Mouse (Mus musculus): ENCODE data around the gene Fcor. TPM values are rescaled to one million over a fixed set of nuclear protein-coding genes. Genes with fewer than 3 reads are reported as not detected.

Gene Fcor
- total RNA-seq, 2 experiments from 2014 or later = 7.8 TPM; not detected in 1

DNA sequence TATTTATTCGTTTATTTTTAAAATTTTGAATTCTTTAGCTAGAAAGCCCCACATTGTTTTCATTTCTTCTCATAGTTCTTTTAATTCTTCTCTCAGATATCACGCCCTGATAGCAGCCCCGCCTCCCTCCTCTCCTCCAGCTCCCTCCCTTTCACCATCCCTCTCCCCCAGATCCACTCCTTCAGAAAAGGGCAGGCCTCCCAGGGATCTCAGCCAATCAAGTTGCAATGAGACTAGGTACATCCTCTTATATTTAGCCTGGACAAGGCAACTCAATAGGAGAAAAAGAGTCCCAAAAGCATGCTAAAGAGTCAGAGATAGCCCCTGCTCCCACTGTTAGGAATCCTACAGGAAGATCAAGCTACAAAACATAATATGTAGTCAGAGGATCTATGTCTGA lies 2.5 kb upstream of the Fcor start:
- no peak for DNase-seq

DNA sequence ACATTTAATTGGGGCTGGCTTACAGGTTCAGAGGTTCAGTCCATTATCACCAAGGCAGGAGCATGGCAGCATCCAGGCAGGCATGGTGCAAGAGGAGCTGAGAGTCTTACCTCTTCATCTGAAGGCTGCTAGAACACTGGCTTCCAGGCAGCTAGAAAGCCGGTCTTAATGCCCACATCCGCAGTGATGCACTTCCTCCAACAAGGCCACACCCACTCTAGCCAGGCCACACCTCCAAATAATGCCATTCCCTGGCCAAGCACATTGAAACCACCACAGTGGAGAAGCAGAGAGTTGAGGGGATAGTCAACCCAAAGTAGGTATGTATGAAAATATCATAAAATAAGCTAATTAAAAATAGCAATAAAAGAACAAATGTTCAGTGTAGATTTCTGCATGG lies 1.8 kb downstream of the Fcor start:
- no peak for DNase-seq

DNA sequence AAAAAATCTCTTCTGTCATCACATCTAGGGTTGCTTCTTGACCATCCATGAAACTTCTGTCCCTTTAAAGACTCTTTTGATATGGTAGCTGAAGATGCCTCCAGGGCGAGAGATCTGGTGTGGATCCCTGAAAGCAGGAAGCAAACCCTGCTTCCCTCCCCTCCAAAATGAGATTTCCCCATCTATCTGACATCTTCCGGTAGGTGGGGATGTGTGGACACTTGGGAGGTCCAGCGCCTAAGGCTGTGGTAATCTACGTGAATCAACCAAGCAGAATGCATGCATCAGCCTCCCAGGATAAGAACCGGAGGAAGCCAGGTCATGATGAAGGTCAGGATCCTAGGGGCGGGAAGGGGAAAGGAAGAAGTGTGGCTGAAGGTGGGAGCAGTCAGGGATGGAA lies 6.7 kb downstream of the Fcor start, which contains the start of gene Mcemp1:
TSS of gene Mcemp1 (plus strand) at position 248 of the 400 bp plus-strand sequence.
- DNase-seq = no peak

DNA sequence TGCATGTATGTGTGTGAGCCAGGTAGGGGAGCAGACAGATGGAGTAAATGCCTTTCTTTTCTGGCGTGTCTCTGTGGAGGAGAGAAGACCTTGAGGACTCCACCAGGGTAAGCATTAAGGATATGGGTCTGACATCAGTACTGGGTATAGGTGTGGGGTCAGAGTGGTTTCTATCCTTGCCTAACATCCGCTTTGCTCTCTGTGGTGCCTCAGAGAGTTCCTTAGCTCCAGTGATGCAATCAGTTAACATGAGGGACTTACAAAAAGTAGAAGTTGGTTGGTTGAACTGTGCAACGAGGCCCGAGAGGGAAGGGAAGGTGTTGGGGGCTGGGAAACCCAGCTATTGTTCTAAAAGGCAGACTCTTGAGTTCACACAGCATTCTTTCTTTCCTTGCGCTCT lies 7.8 kb downstream of the Fcor start:
- DNase-seq = no peak

DNA sequence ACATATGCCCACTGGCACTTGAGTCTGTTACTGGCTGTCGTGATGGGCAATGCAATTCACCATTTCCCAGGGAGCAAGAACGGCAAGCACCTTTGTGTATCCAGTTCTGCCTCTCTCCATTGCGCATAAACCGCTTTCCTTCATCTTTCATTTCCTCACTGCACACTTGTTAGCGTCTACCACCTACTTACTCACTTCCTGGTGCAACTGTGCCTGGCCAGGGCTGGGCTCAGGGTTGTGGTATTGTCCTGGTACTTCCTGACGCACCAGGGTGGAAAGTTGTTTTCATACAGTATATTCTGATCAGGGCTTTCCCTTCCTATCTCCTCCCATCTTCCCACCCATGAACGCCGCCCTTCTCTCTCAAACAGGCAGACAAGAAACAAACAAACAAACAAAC lies 11.3 kb downstream of the Fcor start:
- no peak for DNase-seq

DNA sequence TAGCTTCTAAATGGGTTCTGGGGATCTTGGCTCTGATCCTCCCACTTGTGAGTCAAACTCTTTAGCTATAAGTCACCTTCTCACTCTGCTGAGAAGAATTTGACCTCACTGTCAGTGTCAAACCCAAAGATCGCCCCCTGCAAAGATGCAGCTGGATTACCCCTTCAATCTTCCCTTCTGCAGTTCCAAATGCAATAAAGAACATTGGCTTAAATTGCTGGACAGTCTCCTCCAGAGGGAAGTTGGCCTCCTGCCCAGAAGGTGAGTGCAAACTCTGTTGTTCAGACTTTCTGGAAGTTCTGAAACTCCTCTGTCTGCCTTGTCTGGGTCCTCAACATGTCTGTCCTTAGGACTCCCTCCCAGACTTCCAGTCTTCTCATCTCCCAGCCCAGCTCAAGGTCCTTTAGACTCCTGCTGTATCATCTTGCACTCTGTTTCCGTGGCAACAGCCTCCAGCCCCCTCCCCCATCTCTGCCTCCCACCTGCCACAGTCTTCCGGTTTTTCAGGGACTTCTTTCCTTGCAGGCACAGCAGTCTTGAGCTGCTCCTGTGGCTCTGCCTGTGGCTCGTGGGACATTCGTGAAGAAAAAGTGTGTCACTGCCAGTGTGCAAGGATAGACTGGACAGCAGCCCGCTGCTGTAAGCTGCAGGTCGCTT lies 15.3 kb downstream of the Fcor start:
- no peak for DNase-seq

DNA sequence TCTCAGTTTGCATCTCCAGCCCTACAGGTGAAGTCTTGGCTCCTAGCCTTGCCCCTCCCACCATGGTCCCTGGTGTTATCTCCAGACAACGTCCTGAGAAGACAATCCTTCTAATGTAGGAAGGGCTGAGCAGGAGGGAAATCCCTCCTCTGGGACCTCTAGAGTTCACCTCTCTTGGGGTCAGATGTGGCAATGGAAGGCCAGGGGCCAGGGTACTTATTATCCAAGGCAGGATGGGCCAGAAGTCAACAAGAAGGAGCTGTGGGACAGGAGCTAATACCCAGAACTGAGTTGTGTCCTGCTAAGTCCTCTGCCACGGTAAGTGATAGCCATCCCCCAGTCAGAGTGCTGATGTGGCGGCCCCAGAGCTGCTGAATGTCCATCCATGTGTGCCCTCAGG lies 16.6 kb downstream of the Fcor start, which contains the start of gene Retn:
TSS of gene Retn (plus strand) at position 245 of the 400 bp plus-strand sequence.
- no peak for DNase-seq

DNA sequence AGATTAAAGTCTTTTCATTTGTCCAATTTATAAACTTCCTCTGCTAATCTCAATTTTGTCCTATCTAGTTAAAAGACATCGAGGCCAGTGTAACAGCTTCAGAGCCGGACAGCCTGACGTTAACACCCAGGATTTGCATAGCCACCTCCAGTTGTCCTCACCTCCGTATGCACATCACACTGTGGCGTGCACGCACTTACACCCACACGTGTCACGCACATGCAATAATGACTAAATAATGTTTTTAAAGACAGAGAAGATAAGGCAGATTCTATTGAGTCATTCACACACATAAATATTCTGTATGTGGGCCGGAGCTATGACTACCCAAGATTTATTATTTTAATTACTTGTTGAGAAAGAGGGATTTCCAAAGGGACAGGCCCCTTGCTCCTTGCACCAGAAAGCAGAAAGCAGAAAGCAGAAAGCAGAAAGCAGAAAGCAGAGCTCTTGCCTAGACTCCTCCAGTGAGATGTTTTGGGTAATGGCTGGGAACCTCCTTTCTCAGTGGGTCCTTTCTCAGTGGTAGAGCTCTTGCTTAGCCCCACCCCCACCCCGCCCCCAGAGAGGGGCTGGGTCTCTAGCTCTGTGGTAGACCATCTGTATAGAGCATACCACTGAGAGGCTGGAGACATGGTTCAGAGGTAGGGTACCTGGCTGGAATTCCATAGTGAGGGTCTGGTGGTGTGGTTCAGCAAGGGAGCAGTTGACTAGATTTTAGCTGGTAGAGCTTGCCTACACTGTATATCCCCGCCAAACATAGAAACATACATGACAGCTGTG lies 17.2 kb downstream of the Fcor start:
- DNase-seq = no peak

DNA sequence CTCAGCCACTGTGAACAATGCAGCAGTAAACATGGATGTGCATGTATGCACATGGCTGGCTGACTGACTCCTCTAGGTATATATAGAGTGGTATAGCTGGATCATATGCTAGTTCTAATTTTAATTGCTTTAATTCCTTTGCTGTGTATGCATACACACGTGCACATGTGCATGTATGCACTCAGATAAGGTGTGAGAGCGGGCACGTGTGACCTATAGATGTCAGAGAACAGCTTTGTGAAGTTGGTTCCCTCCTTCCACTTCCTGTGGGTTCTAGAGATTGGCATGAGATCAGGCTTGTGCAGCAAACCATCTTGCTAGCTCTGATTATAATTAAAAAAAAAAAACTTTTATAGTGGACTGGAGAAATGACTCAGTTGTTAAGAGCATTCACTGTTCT lies 19.3 kb downstream of the Fcor start:
- no peak for DNase-seq

DNA sequence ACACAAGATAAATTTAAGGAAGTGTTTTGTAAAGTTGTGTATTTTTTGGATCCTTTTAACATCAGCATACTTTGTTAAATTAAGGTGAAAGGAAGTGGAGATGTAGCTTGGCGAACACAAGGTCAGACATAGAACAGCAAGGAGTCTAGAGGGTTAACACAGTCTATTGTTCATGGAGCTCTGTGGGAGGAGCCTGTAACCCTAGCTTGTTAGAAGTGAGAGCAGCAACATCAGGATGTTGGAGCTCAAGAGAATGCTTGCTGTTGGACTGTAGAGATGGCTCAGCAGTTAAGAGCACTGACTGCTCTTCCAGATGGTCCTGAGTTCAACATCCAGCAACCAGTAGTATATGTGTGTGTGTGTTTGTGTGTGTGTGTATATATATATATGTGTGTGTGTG lies 23.2 kb downstream of the Fcor start:
- no peak for DNase-seq

DNA sequence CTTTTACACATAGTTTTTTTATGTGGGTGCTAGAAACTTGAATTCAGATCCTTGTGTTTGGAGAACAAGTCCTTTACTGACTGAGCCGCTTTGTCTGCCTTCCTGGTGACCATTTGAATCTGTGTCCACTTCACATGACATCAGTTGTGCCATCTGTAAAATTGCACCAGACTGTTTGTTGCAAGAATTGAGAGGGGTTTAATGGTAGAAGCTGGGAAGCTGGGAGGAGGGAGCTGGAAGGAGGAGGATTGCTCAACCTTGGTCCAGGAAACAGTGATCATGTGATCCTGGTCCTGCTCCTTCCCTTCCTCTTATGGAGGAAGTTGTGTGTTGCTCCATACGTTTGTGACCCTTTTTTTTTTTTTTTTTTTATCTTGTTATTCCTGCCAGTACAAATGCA lies 23.9 kb downstream of the Fcor start:
- DNase-seq = no peak

DNA sequence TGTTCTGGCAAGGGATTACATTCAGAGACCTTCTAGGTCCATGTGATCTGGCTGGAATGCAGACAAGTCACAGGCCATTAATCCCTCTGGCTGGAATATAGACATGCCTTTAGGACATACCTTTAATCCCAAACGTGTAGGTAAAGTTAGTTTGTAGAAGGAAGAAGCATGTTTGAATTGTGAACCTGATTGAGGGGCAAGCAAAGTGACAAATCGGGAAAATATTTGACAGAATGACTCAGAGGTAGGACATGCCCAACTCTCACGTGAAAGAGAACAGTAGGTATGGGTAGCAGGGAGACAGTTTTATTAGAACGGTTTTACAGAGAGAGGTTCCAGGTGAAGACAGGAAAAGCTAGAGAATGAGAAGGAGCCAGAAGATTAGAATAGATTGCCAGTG lies 24.6 kb downstream of the Fcor start:
- no peak for DNase-seq

DNA sequence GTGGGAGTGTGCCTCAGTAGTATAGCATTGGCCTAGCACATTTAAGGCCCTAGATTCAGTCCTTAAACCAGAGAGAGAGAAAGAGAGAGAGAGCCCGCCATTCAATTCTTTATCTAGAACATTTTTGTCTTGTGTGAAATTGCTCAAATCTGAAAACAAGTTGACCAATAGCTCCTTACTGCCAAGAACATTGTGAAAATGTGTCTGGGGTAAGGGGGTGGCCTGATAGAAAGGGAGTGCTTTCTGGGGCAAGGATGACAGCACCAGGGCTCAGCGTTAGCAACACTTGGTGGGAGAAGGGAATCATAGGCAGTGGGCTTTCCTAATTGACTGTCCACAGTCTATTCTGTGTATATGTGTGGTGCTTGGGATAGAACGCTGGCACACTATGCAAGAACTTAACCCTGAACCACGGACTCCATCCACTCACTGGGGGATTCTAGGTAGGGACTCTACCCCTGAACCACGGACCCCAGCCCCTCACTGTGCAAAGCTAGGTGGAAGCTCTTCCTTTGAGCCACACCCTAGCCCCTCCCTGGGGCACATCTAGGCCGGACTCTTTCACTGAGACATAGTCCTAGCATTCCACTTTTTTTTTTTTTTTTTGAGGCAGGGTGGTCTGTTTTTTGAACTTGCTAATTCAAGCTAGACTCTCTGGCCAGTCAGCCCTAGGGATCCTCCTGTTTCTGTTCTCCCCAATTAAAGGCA lies 25.2 kb downstream of the Fcor start:
- no peak for DNase-seq

DNA sequence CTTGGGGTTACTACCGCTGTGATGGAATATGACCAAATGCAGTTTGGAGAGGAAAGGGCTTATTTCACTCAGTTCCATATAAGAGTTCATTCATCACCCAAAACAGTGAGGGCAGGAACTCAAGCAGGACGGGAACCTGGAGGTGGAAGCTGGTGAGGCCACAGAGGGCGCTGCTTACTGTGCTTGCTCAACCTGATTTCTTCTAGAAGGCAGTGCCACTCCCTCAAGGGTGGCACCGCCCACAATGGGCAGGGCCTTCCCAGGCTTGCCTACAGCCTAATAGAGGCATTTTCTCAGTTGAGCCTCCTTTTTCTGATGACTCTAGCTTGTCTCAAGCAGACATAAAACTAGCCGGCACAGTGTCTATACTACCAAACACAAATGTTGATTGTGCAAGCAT lies 26.4 kb downstream of the Fcor start:
- no peak for DNase-seq

DNA sequence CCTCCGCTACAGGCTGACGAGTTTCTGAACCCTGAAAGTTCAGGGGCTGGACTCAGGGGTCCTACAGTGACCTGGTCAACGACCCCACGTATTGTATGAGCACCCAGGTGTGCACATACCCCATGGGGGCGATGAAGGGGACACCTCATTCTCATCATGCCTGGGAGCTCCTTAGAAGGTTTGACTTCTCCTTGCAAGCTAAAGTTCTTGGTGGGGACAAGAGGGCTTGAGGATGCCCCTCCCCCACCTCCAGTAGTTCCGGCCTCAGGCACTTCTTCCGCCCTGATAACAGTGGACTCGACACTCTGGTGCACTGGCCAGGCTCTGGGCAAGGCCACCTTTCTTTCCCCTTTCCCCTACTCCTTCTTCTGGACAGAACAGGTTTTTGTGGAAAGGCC lies 40.7 kb downstream of the Fcor start:
- DNase-seq = no peak

DNA sequence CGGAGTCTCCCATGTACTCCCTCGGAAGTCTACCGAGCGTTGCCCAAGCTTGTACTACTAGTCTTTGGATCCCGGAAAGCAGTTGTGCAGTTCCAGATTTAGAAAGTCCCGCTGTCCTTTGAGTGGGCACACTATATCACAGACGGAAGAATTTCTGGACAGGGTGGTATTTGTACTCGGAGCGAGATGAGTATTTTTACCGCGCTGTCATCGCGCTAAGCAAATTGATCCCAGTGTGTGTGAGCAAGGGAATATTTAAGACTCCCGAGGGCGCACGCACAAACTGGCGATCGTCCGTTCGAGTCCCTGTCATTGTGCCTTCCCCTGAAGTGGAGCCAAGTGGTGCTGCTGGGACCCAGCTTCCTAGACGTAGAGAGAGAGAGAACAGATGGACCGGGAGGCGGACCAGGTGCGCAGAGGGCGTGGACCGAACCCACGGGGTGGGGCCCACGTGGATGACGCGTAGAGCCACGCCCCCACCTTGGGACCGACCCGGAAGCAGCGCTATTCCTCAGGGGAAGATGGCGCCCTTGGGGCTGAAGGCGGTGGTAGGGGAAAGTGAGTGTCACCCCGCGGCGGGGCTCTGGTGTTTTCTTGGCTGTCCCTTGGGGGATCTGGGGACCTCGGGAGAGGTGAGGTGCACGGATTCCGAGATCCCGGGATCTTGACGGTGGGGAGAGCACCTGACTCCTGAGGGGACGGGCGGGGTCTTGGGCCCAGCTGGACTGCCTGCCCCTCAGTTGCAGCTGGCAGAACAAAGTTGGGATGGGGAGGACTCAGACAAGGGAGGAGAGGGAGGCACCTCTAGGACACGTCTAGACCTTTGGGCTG lies 41.3 kb downstream of the Fcor start, which contains the start of gene Stxbp2:
TSS of gene Stxbp2 (plus strand) at position 309 of the 831 bp plus-strand sequence.
- DNase-seq = peak; percentile 31

DNA sequence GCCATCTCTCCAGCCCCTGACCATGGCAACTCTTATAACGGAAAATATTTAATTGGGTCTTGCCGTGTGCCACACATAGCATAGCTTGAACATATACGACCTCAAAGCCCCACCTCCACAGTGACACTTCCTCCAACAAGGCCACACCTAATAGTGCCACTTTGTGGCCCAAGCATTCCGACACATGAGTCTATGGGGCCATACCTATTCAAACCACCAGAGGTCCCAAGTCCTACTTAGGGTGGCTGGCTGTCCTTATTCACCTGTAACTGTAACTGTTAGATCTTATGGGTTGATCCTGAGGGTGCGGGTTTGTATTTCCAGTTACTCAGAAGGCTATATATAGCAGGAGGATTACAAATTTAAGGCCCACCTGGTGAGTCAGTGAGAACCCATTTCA lies 44.1 kb downstream of the Fcor start:
- no peak for DNase-seq

DNA sequence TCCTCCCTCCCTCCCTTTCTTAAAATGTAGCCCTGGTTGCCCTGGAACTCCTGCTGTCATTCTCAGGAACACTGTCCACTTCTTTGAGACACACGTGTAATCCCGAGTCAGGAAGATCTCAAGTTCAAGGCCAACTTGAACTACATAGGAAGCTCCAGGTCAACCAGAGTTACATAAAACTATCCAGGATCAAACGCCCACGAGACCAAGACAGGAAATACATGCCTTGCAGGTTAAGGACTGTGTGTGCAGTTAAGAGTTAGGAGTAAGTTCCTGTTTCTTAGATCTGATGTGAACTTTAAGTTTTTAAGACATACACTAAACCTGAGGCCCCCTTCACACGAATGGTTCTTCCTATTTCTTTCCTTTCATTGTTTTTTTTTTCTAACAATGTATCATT lies 45.2 kb downstream of the Fcor start:
- no peak for DNase-seq

DNA sequence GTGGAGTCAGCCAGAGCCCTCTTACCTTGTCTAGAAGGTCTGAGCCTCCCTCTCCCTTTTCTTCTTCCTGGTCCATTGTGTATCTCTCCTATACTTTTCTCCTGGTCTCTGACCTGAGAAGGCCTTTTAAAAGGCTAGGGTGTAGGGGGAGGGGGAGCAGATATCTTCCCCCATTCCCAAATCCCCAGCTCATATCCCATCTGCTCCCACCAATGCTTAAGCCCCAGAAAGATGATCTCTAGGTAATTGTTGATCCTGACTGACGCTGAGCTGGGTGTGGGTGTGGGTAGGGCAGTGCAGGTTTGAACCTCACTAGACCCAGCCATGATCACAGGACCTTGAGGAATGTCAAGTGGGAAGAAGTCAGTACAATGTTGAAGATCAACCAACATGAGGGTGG lies 46.7 kb downstream of the Fcor start, which contains the start of gene Pcp2:
TSS of gene Pcp2 (minus strand) at position 101 of the 400 bp plus-strand sequence.
- no peak for DNase-seq

DNA sequence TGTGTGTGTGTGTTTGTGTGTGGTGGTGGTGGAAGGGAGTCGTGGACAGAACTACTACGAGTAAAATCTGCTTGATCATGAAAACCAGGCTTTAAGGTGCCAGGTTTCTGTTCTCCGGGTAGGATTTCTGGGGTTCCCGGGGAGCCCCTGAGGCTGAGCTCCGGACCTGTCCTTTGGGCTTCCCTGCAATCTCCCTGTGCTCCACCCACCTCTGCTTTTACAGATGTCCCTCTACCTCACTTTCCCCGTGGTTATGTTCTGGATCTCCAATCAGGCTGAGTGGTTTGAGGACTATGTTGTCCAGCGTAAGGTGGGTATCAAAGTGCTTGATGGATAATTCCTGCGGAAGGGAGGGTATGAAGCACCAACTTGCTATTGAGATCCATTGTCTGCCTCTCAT lies 50.0 kb downstream of the Fcor start:
- no peak for DNase-seq

DNA sequence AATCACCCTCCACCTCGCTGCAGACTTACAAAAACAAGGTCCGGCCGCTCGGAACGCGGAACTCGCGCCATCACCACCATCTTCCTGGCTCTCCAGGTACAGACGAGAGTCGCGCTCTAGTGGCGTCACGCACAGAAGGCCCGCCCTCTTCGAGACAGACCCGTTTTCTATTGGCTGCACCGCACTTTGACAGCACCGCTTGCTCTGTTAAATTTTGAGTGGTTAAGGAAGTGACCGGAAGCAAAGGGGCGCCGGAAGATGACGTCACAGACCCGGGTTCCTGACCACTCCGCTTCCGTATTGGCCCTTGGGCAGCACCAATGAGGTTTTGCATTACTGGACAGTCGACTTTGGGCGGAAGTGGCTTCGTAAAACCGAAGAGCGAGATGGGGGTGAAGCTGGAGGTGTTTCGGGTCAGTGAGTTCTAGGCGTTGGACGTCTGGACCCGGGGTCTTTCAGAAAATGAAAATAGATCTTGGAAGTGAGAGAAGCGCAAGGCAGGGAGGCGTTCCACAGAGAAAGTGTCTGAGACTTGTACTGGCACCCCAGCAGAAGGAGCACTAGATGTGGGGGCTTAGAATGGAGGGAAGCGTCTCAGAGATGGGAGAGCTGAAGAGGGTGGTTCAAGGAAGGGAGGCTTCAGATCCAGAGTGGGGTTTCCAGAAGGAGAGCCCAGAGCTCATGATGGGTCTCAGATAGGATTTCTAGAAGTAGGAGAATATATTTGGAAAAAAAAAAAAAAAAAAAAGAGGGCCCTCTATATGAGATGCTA lies 50.8 kb downstream of the Fcor start, which contains the start of the genes Xab2 and Pet100:
TSS of gene Xab2 (minus strand) at position 118 of the 772 bp plus-strand sequence.
TSS of gene Pet100 (plus strand) at position 350 of the 772 bp plus-strand sequence.
- DNase-seq = peak; percentile 98

Measured in gastrocnemius, postnatal 25 days (tissue).